Mouse (Mus musculus): ENCODE measurements around the gene Ppm1l.

The Ppm1l gene

DNA sequence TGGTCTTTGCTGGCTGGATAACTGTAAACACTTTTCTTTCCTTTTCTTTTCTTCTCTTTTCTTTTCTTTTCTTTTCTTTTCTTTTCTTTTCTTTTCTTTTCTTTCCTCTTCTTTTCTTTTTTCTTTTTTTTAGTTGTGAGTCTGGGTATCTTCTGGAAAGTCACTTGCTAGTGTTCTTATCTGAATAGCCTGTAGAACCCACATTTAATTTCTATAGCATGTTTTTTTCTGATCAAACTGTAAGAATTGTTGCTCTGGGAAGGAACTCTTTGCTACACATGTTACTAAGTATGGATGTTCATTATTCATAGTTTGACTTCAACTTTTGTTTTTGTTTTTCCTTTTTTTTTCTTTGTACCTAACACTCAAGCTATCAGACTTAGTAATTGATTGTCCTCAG, 24.3 kb downstream of the Ppm1l start:
- no peak for DNase-seq

DNA sequence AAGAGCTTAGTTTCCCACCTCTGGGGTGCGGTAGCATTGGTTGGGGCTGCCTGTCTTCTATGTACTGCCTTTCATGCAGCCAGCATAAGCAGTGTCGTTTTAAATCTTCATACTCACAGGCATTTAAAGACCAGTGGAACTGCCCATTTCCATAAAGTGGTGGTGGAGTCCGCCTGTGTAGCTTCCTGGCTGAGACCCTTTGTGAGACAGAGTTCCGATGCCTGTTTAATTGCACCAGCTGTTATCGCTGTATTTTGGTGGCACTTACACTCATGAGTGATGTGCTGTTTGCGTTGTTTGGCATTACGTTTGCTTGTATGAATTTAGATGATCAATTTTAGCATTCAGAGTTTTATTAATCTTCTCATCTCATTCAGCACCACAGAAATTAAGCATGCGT, 24.9 kb downstream of the Ppm1l start:
- no peak for DNase-seq

DNA sequence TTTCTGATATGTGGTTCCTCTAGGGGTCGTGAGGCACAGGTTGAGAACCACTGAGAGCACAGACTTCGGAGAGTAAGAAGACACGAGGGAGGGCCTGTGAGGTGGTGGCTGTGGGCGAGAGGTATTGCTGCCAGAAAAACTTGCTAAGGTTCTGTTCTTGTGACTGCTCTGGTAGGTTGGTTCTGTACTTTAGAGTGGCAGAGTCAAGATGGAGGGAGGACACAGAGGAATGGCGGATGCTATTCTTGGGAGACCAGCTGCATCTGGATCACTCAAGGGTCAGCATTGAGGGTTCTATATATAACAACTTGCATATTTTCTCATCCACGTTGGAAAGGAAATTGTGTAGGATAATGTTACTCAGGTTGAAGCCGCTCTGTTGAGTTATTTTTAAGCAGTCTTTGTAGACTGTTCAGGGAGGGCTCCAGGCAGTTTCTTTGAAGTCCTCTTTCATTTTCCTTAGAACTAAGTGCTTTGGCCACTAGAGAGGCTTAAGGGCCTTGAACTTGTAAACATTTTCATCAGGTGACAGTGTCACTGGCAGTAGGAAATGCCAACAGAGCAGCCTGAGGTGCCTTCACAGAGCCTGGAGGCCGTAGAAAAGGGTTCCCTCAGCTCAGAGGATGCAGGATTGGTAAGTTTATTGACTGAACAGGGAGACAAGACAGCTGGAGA, 25.7 kb downstream of the Ppm1l start:
- no peak for DNase-seq

DNA sequence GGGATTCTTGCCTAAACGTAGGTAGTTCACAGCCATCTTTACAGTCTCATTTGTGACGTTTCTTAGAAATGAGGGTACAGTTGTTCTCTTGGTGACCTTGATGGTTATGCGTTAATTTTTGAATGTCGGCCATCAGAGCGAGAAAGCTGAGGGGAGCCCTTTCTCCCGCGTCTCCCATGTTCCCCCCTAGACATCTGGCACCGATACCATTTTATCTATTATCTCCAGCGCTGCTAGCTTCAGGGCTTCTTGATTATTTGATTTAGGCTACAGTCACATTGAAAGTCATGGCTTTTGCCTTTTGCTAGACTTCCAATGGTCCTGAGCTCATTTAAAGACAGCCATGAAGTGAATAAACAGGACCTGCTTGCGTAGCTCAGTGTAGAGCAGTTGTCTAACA, 26.5 kb downstream of the Ppm1l start:
- no peak for DNase-seq

DNA sequence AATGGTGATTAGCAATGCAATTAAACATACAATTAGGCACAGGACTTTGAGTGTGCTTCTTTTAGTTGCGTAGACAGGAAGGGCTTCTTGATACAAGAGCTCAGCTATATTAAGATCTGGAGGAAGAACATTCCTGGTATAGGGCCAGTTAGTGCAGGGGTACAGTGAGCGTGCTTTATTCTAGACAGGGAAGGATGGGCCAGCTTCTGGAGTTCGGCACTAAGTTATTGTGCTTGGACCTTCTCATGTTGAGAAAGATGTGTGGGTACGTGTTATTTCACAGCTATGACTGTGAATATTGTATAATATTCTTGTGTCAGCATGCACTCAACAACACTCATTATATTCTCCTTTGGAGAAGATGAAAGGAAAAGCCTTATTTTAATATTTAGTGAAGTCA, 29.9 kb downstream of the Ppm1l start:
- DNase-seq, result no peak

DNA sequence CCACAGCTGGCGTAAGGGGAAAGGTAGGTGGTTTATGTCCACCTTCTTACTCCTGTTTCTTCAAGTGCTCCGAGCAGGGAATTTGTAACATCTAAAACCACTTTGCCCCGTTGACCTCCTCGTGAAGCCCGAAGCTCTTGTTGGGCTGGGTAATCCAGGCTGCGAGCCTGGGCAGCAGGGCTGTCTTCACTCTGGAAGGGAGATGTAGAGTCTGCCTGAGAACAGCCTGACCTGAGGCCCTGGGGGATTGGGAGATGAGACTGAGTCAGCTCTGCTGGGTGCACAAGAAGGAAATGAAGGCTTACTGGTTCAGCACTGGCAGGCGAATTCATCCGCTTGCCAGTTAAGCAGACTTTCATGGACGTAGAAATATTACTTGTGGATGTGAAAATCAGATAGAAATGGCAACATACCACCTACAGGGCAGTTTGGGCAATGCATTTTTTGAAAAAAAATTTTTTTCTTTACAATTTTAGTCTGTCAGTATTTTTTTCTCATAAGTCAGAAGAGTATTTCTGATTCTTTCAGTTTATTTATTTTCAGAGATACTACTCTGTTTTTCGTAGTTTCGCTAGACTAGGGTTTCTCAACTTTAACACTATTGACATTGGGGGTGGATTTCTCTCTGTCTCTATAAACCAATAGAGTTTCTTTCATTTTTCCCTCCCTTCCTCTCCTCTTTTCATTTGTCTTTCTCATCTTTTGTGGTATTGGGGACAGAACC, 31.7 kb downstream of the Ppm1l start:
- no peak for DNase-seq

DNA sequence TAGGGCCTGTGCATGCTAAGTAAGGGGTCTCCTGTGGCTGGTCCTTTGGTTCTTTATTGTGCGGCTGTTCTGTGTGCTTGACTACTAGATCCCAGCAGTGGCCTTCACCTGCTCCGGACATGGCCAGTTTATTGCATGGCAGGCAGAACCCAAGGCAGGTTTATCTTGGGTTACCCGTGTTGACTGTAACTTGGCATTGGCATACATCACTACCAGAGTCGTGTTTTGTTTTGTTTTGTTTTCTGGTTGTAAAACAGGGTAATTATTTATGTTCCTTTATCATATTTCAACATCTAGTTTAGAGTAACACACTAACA, 32.2 kb downstream of the Ppm1l start:
- no peak for DNase-seq

DNA sequence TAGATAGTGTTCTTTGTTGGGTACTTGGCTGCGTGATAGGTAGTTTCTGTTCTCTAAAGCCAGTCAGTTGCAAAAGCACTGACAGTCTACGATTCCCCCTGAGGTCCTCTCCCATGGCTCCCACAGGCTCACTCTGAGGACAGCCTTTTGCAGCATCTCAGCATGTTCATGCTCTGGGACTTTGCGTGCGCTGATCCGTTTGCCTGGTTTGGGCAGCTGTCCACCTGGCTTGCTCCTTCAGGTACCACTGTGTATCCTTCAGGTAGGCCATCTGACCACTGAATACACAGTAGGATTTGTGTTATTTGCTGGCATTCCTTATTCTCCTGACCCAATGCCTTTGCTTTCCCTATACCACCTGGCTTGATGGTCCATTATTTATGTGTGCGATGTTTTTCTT, 33.3 kb downstream of the Ppm1l start:
- peak; percentile 69 for DNase-seq

DNA sequence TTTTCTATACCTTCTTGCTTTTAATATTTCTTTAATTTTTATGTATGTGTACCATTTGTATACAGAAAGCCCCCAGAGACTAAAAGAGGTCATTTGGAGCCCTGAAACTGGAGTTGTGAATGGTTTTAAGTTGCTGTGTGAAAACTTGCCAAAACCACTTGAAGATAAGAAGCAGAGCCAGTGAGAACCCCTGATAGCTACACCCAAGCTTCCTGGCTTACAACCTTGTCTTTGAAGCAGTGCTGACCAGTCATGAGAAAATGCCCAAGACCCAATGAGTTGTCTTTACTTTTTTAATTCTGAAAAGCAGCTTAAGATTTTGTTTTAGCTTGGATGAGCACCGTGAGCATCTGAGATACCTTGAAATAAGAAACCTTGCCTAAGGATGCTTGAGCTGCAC, 35.5 kb downstream of the Ppm1l start:
- no peak for DNase-seq

DNA sequence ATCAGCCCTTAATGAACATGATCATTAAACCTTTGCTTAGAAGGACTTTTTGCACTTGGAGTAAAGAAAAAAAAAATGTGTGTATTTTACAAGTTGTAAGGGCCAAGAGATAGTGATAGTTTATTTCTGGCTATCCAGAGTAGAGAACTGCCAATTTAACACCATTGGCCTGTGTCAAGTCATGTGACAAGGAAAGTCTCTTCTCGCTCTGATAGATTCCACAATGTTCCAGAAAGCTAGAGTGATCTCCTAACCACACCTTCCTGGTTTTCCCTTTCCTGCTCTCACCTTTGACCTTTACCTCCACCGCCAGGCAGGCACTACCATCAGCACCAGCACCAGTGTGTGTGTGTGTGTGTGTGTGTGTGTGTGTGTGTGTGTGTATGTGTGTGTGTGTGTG, 38.0 kb downstream of the Ppm1l start:
- DNase-seq, result no peak

DNA sequence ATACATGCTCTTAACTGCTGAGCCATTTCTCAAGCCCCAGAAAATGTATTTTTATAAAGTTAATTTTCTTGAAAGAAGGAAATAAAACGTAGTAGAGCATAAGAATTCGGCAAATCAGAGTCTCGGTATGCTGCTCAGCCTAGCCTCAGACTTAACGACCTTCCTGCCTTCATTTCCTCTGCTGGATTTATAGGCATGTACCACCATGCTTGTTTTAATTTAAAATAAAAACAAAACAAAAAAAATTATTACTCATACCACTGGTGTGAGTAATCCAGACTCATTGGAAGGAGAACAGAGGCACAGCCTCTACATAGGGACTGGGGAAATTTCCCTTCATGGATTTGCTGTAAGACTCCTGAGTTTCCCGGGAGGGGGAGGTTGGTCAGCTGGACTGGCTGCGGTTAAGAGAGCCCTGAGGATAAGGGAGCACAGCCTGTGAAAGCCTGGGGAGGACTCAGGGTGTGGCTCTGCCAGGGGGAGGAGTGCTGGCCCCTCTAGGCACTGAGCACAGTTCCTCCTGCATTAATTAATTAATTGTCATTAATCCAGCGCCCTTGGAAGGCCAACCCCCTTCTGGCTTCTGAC, 39.5 kb downstream of the Ppm1l start:
- DNase-seq, result no peak

DNA sequence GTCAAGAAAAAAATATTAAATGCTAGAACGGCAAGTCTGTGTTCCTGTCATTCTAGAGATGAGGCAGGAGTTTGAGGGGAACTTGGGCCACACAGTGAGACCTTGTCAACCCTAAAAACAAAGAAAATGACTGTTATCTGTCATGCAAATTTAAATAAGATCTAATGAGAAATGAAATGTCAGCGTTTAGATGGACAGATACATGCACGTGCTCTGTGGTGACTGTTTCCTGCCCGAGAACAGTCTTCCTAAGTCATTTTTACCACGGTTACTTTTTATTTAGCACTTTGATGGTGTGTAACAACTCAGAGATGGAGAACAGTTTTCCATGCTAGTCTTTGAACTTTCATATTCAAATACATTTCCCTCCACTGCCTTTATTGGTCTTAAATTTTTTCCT, 40.1 kb downstream of the Ppm1l start:
- no peak for DNase-seq

DNA sequence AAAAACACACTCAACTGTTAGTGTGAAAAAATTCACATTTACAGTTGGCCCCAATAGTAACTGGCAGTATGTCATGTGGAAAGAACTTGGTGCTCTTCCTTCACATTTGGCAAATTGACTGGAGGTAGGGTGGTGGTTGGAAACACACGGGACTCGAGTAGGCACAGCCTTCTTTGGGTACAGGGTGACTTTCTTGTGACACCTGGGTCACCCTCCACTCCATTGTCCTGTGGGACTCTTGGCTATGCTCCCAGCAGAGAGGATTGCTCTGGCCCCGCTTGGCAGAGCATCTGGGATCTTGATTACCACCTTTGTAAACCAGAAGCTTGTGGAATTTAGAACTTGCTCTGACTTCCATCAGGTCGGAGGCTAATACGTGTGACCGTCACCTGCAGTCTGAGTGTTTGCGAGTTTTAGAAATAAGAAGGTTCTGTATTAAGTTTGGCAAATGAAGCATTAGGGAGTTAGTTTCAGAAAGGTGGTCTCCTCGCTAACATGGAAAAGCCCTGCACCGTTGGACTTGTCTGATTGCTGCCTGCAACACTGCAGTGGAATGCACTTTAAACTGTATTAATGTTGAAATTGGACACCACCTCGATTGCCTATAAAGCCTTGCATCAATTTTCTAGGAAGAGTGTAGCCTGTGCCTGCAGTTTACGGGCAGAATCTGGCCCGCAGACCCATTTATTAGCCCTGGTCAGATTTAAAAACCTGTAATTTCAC, 41.4 kb downstream of the Ppm1l start:
- no peak for DNase-seq

DNA sequence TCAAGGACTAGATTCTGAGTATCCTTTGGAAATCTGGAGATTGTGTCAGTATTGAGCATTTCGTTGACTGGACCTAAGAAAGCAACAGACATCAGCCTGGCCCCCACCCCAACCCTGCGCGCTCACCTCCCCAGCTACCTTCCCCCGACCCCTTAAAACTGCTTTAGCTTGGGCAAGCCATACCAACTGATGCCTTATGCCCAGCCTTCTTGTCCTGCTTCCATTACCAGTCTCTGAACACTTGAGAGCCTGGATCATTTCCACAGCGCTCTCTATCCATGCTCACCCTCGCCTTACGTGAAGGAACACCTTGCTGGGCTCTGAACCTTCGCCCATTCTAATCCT, 41.9 kb downstream of the Ppm1l start:
- no peak for DNase-seq

DNA sequence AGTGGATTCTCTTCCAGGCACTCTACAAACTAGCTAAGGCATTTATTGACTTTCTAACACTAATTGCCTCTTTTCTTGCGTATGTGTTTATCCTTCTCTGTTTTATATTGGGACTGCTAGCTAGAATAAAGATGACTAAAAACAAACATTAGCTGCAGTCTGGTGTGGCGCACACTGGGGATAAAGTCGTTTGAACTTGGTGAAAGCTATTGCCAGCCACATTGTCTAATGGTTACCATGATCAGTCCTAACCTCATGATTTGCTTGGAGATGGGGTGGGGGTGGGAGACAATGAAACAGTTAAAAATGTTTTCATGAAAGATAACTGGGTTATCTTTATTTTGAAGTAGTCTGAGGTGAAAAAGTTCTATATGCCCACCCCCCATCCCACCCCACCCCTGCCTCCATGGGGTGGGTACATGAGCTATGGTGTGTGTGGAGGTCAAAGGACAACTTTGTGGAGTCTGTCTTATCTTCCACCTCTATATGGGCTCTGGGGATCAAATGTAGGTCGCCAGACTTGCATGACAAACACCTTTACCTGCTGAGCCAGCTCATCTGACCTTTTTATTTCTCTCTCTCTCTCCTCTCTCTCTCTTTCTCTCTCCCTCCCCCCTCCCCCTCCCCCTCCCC, 43.7 kb downstream of the Ppm1l start:
- DNase-seq, result no peak

DNA sequence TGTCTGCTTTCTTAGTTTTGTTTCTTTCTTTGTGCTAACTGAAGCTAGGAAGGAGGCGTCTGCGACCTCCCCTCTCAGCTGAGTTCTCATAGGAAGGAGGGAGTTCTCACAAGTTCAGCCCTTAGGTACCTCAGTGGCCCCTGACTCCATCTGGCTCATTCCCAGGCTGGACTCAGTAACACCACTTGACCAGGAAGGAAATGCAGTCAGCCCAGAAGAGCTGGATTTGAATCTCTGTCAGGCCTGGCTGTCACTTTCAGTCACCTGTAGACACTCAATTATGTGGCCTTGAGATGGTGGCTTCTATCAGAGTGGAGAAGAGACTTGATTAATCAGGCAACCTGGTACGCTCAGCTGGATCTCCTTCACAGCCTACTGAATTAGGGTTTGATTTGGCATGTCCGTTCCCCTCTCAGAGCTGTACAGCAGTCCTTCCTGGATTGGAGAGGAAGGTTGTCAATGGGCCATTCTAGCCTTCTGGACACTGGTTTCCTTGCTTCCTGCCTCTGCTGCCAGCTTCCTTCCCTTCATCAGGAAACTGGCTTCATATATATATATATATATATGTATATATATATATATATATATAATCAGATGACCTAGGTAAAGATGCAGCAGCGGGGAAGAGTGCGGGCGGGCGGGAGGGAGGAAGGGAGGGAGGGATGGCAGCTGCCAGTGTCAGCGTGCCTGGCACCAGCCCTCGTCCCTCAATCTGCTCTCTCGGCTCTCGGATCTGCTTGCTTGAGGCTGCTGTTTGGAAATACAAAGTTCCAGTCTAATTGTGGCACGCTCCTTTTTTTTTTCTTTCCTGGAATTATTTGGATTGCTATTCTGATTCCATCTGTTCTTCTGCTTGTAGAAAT, 45.1 kb downstream of the Ppm1l start:
- DNase-seq, result peak; percentile 69

DNA sequence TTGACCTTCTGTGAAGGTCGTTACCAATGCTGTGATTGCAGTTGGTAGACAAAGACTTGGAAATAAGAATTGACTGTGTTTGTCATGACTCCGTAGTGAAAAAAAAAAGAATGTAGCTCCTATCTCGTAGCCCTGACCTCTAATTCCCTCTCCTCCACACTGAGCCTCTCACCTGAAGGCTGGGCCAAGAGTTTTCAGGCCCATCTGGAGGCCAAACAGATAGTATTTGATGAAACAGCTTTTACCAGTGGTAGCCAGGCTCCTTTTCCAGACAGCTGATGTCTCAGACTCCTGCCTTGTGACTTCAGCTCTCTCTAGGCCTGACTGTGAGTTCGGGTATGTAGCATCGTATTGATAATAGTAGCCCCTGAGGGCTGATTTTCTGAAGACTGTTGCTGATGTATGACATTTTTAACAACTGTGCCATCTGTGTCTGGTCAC, 45.7 kb downstream of the Ppm1l start:
- DNase-seq, result no peak

DNA sequence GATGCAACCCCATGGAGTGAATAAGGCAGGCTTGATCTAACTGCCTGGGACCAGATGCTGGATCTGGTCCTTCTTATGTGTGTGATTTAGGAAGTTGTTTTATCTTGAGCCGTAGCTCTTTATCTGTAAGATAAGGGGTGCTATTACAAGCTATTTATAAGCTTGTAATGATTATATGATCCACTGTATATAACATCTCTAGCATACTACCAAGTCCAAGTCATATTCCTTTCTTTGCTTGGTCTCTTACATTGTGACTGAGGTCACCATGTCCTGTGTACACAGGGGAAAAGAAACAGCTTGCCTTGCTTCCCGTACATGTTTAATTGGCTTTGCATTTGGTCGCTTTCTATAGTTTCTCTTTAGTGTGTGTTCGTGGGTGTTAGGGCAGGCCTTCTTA, 46.2 kb downstream of the Ppm1l start:
- no peak for DNase-seq

DNA sequence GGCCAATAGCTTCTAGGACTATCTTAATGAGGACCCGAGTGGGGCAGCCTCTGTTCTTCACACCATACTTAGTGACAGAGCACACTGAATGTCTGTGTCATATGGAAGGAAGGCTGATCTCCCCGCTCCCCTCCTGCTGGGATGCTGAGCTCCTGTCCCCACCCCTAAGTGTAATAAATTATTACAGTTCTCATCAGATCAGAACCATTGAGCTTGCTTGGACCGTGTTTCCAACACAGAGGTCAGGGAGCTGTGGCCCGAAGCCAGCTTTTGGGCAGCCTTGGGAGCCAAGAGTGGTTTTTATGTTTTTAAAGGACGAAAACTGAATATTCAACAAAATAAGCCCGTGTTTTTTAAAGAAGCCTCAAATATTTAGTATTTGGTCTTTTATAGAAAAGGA, 47.5 kb downstream of the Ppm1l start:
- DNase-seq, result no peak

DNA sequence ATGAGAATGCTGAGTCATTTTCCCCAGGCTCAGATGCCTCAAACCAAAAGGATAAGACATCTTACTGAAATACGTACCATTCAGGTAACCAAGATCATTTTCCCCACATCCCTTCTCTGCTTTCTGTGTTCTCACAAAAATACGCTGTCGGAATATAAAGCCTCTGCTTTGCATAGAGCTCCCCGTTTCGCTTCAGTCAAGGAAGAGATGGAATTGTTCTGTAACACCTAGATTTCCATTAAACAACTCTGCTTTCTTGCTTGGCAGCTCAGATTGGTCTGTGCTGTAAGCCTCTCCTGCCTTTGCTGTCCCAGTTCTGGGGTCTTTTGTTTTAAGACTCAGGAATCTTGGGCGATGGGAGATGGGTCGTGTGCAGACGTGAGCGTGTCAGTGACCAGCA, 51.3 kb downstream of the Ppm1l start:
- DNase-seq, result no peak

DNA sequence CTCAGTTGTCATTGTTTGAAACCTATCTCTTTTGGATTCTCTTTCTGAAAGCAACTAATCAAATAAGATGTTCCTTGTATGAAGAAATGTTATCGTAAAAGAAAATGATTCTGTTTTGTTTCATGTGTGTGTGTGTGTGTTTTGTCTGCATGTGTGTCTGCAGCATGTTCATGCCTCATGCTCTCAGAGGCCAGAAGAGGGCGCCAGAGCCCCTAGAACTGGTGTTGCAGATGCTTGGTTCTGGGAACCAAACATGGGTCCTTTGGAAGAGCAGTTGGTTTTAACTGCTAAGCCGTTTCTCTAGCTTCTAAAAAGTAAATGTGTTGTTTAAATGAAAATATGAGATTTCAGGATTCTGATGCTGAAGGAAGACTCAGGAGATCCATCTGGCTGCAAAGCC, 56.1 kb downstream of the Ppm1l start:
- DNase-seq, result no peak

DNA sequence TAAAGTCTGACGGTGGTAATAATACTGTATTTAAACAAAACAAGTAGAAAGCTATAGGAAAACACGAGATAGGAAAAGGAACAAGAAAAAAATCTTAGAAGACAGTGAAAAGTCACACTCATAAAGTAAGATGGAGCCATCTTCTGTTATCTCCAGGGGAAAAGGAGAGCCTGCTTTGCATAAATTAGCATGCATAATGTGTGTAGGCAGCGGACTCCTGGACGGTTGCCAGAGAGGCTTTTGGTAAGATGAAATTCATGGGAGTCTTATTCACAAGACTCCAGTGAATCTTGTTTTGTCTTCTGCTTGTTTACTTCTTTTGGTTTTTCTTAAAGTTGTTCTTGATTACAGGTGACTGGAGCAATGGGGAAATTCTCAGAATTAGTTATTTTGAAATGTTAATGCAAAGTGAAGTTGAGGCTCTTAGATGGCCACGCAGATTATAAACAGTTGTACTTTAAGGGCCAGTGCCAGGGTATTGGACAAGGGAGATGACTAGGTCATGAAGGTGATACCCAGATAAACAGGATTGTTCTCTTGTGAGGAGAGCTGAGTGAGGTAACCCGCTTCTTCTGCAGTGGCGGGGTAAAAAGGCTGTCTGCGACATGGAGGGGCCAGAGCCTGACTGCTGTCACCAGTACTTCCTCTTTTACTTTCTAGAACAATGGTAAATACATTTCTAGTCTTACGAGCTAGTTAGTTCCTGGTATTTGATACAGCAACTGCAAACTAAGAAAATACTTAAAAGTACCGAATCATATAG, 57.1 kb downstream of the Ppm1l start:
- no peak for DNase-seq
